Mouse (Mus musculus): ENCODE measurements around the gene Rab4a. TPM values are rescaled to one million over a fixed set of nuclear protein-coding genes. Genes with fewer than 3 reads are reported as not detected.

The Rab4a gene
- total RNA-seq (2021), result 10 to 100 TPM; 19.6 to 21.3 TPM
- long read RNA-seq, experiment 1, transcript Rab4a-202 (8 exons, 1,419 nt), result major isoform, 39 of 43 reads
- long read RNA-seq, experiment 1, partial matches to known transcripts, result 0 of 43 reads
- long read RNA-seq, experiment 1, other reads (novel, unspliced or antisense), result 4 of 43 reads
- long read RNA-seq, experiment 2, transcript Rab4a-202 (8 exons, 1,419 nt), result major isoform, 15 of 21 reads
- long read RNA-seq, experiment 2, partial matches to known transcripts, result 1 of 21 reads
- long read RNA-seq, experiment 2, other reads (novel, unspliced or antisense), result 5 of 21 reads

- DNase-seq, result peak; percentile 92
These were observed at the start of gene Rab4a for GRCm38 (mm10) chr8:123805718-123806373. Gene Rab4a, plus strand, starts transcription at chr8:123805985.

- DNase-seq, result no peak
These were observed 48.9 kb upstream of the Rab4a start for GRCm38 (mm10) chr8:123756901-123757300.

- DNase-seq, result no peak
These were observed 46.9 kb upstream of the Rab4a start for GRCm38 (mm10) chr8:123758935-123759334.

- DNase-seq, result no peak
These were observed 45.9 kb upstream of the Rab4a start for GRCm38 (mm10) chr8:123759933-123760332.

GRCm38 (mm10) chr8:123760579-123760978, 45.2 kb upstream of the Rab4a start:
- DNase-seq, result no peak

- peak; percentile 78 for DNase-seq
These were observed 44.4 kb upstream of the Rab4a start for GRCm38 (mm10) chr8:123761266-123761882.

GRCm38 (mm10) chr8:123761883-123762270, 43.9 kb upstream of the Rab4a start:
- no peak for DNase-seq

- DNase-seq, result peak; percentile 34
These were observed 42.4 kb upstream of the Rab4a start for GRCm38 (mm10) chr8:123763355-123763754.

GRCm38 (mm10) chr8:123764671-123765070, 41.1 kb upstream of the Rab4a start:
- DNase-seq, result peak; percentile 50

- DNase-seq, result no peak
These were observed 39.3 kb upstream of the Rab4a start for GRCm38 (mm10) chr8:123766516-123766915.

- peak; percentile 34 for DNase-seq
These were observed 37.9 kb upstream of the Rab4a start for GRCm38 (mm10) chr8:123767874-123768273.

GRCm38 (mm10) chr8:123768492-123769356, 37.1 kb upstream of the Rab4a start:
- peak; percentile 78 for DNase-seq

- DNase-seq, result no peak
These were observed 32.3 kb upstream of the Rab4a start for GRCm38 (mm10) chr8:123773468-123773867.

- no peak for DNase-seq
These were observed 31.3 kb upstream of the Rab4a start for GRCm38 (mm10) chr8:123774491-123774890.

GRCm38 (mm10) chr8:123777319-123777718, 28.5 kb upstream of the Rab4a start:
- DNase-seq, result peak; percentile 77

GRCm38 (mm10) chr8:123780471-123780870, 25.3 kb upstream of the Rab4a start:
- no peak for DNase-seq

GRCm38 (mm10) chr8:123781256-123781655, 24.5 kb upstream of the Rab4a start:
- DNase-seq, result no peak

- DNase-seq, result peak; percentile 87
These were observed 22.1 kb upstream of the Rab4a start for GRCm38 (mm10) chr8:123783525-123784249.

GRCm38 (mm10) chr8:123786166-123786565, 19.6 kb upstream of the Rab4a start:
- peak; percentile 24 for DNase-seq

GRCm38 (mm10) chr8:123786644-123787043, 19.1 kb upstream of the Rab4a start:
- no peak for DNase-seq

- DNase-seq, result no peak
These were observed 18.4 kb upstream of the Rab4a start for GRCm38 (mm10) chr8:123787254-123787897.
